Mouse (Mus musculus): ENCODE data around the gene Galnt6. TPM values are rescaled to one million over a fixed set of nuclear protein-coding genes. Genes with fewer than 3 reads are reported as not detected.

Gene Galnt6
- polyA plus RNA-seq, 1 experiment from 2014 or later, result 0.31 TPM

GRCm38 (mm10) chr15:100718572-100718971 lies 10.6 kb downstream of the Galnt6 start:
- Histone ChIP-seq H3K9me3 (replicated peaks) (no peaks in the 10 kb centered on the region), H3K4me1 (replicated peaks) (no peaks in the 10 kb centered on the region), H3K4me2 (no peak overlapping the region), H3K4me3 (no peak overlapping the region), H3K27me3 (0 out of 2 replicates have a peak, but pooled peaks cover 3% of the 10 kb centered on the region), H3K9ac (no peak overlapping the region), H3K36me3 (no peaks in the 10 kb centered on the region), H3K27ac (no peak overlapping the region)
- no peak for ATAC-seq (replicated peaks; ENCODE audit: insufficient number of reproducible peaks, insufficient read depth, low FRiP score, low read depth)
- 80% methylated on average over 11 of the region's 11 CpGs for WGBS

GRCm38 (mm10) chr15:100717933-100718332 lies 11.2 kb downstream of the Galnt6 start:
- no peaks in the 10 kb centered on the region for H3K36me3 ChIP-seq
- H3K4me2 ChIP-seq, result no peak overlapping the region
- no peak overlapping the region for H3K9ac ChIP-seq
- ATAC-seq (replicated peaks; ENCODE audit: insufficient number of reproducible peaks, insufficient read depth, low FRiP score, low read depth), result no peak
- H3K4me1 ChIP-seq (replicated peaks), result no peaks in the 10 kb centered on the region
- no peaks in the 10 kb centered on the region for H3K9me3 ChIP-seq (replicated peaks)
- 0 out of 2 replicates have a peak, but pooled peaks cover 3% of the 10 kb centered on the region for H3K27me3 ChIP-seq
- 66% methylated on average over 6 of the region's 6 CpGs for WGBS
- H3K4me3 ChIP-seq, result no peak overlapping the region
- H3K27ac ChIP-seq, result no peak overlapping the region

DNA sequence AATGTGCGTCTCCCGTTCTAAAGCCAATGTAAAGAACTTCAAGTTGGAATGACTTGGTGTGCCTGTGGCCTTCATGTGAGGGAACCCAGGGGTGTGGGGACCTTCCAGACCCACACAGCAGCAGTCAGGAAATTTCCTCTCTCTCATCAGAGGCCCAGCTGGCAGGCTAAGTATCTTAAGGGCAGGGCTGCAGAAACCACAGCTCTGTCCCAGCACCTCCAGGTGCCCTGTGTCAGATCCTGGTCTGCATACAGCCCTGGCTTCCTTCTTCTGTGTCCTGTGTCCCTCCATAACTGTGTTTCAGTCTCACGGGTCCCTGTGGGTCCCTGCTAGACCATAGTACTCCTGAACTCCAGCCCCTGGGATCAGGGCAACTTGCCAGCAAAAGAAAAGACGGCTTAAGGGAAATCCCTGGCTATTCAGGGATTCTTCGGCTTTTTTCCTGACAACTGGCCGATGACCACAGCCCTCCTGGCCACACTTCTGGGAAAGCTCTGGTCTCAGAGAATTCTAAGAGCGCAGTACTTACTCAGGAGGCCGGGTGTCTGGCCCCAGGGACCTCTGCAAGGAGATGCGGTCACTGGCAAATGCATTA lies 13.7 kb downstream of the Galnt6 start:
- ATAC-seq (replicated peaks; ENCODE audit: insufficient number of reproducible peaks, insufficient read depth, low FRiP score, low read depth), result no peak
- no peaks in the 10 kb centered on the region for H3K9me3 ChIP-seq (replicated peaks)
- 53% methylated on average over 9 of the region's 9 CpGs for WGBS

GRCm38 (mm10) chr15:100714470-100714869 lies 14.7 kb downstream of the Galnt6 start:
- no peaks in the 10 kb centered on the region for H3K9me3 ChIP-seq (replicated peaks)
- no peak overlapping the region for H3K4me2 ChIP-seq
- H3K4me3 ChIP-seq, result no peak overlapping the region
- 78% methylated on average over 8 of the region's 8 CpGs for WGBS
- no peaks in the 10 kb centered on the region for H3K36me3 ChIP-seq
- ATAC-seq (replicated peaks; ENCODE audit: insufficient number of reproducible peaks, insufficient read depth, low FRiP score, low read depth), result no peak
- H3K9ac ChIP-seq, result no peak overlapping the region
- no peaks in the 10 kb centered on the region for H3K27me3 ChIP-seq
- H3K4me1 ChIP-seq (replicated peaks), result no peaks in the 10 kb centered on the region
- H3K27ac ChIP-seq, result no peak overlapping the region

More for the DNA sequence above, 13.7 kb downstream of the Galnt6 start:
- H3K27ac ChIP-seq, result no peak overlapping the region
- H3K9ac ChIP-seq, result no peak overlapping the region
- no peaks in the 10 kb centered on the region for H3K27me3 ChIP-seq
- no peak overlapping the region for H3K4me3 ChIP-seq
- H3K4me2 ChIP-seq, result no peak overlapping the region
- no peaks in the 10 kb centered on the region for H3K36me3 ChIP-seq
- no peaks in the 10 kb centered on the region for H3K4me1 ChIP-seq (replicated peaks)

DNA sequence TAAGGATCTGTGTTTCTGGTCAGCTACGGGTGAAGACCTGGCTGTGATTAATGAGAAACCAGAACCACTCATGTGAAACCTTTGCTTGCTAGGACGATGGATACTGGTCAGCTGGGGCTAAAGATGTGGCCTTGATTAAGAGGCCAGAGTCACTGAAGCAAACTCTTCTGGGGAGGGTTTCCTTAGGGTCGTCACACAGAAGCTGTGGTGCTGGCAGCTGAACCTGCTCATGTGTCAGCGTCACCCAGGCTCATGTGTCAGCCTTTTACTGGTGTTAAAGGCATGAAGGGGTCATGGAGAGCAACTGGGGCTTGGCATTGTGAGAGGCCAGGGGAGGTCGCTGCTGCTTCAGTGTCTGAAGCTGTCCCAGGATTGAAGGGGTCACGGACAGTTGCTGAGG lies 18.3 kb downstream of the Galnt6 start:
- Histone ChIP-seq H3K4me3 (no peak overlapping the region), H3K36me3 (no peaks in the 10 kb centered on the region), H3K4me1 (replicated peaks) (no peaks in the 10 kb centered on the region), H3K9me3 (replicated peaks) (no peaks in the 10 kb centered on the region), H3K9ac (no peak overlapping the region), H3K27me3 (no peaks in the 10 kb centered on the region), H3K27ac (no peak overlapping the region), H3K4me2 (no peak overlapping the region)
- WGBS, result 74% methylated on average over 6 of the region's 6 CpGs
- no peak for ATAC-seq (replicated peaks; ENCODE audit: insufficient number of reproducible peaks, insufficient read depth, low FRiP score, low read depth)

DNA sequence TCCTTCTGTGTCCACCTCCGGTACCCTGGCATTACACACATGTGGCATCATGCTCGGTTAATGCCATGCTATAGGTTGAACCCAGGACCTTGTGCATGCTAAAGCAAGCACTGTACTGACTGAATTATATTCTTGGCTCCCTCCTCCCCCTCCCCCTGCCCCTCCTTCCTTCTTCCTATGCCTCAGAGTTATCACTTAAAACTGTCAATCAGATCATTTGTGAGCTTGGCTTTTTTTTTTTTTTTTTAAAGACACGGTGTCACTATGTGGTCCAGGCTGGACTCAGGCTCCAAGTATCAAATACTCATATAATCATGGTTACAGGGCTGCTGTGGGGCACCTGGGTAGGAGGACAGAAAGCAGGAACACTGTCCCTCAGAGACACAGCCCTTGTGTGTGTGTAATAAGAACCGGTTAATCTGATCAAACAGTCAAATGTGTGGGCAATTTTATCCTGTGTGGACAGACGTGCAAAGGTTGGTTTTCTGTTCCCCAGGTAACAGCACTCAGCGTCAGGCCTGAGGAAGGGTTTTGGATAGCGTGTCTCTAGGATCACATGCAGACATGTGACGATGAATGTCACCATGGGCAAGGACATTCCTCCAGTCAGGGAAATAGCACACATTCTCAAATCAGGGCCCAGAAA lies 20.6 kb downstream of the Galnt6 start:
- H3K4me2 ChIP-seq, result no peak overlapping the region
- H3K4me3 ChIP-seq, result no peak overlapping the region
- no peak overlapping the region for H3K27ac ChIP-seq
- 62% methylated on average over 8 of the region's 8 CpGs for WGBS
- H3K9me3 ChIP-seq (replicated peaks), result no peaks in the 10 kb centered on the region
- H3K36me3 ChIP-seq, result no peaks in the 10 kb centered on the region
- no peak for ATAC-seq (replicated peaks; ENCODE audit: insufficient number of reproducible peaks, insufficient read depth, low FRiP score, low read depth)
- peaks cover 8% of the 10 kb centered on the region for H3K4me1 ChIP-seq (replicated peaks)
- no peak overlapping the region for H3K9ac ChIP-seq
- peaks cover 16% of the 10 kb centered on the region for H3K27me3 ChIP-seq

- no peak overlapping the region for H3K4me2 ChIP-seq
- WGBS, result 49% methylated on average over 8 of the region's 8 CpGs
- no peak overlapping the region for H3K9ac ChIP-seq
- no peak overlapping the region for H3K27ac ChIP-seq
- ATAC-seq (replicated peaks; ENCODE audit: insufficient number of reproducible peaks, insufficient read depth, low FRiP score, low read depth), result 0 out of 2 replicates have a peak, but pooled peaks have one; percentile 17
- peaks cover 8% of the 10 kb centered on the region for H3K4me1 ChIP-seq (replicated peaks)
- H3K4me3 ChIP-seq, result no peak overlapping the region
- no peaks in the 10 kb centered on the region for H3K36me3 ChIP-seq
- H3K27me3 ChIP-seq, result peaks cover 29% of the 10 kb centered on the region
- H3K9me3 ChIP-seq (replicated peaks), result no peaks in the 10 kb centered on the region
Measured at GRCm38 (mm10) chr15:100706226-100706625, 22.9 kb downstream of the Galnt6 start.

DNA sequence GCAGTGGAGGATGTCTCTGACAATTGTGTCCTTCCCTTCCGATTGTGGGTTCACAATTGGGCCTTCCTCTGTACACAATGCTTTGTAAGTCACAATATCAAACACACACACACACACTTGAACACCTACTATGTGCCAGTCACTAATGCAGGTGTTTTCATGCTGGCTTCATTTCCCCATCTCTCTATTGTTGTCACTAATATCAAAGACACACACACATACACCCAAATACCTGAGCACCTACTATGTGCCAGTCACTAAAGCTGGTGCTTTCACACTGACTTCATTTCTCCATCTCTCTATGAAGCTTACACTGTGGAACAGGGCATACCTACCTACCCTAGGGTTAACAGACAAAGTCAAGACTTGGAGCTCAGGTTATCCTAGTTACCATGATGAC lies 23.8 kb downstream of the Galnt6 start:
- Histone ChIP-seq H3K4me1 (replicated peaks) (peaks cover 8% of the 10 kb centered on the region), H3K27ac (no peak overlapping the region), H3K9me3 (replicated peaks) (no peaks in the 10 kb centered on the region), H3K36me3 (no peaks in the 10 kb centered on the region), H3K9ac (no peak overlapping the region), H3K27me3 (peaks cover 30% of the 10 kb centered on the region), H3K4me2 (no peak overlapping the region), H3K4me3 (no peak overlapping the region)
- 88% methylated on average over 1 of the region's 1 CpGs for WGBS
- ATAC-seq (replicated peaks; ENCODE audit: insufficient number of reproducible peaks, insufficient read depth, low FRiP score, low read depth), result no peak

DNA sequence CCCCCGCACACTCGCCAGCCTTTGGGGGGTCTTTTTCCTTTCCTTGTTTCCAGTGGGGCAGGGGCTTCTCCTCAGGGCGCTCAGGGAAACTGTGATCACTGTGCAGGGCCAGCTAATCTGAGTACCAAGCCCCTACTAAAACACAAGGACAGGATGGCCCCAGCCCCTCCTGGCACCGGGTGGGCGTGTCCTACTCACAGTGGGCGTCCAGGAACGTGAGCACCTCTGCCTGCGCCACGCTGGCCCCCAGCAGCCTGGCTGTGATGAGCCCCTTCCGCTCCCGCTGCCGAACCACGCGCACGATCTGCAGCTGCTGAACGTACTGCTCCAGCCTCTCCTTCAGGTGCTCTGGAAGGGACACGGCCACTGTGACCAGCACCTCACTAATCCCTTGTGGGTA lies 25.3 kb downstream of the Galnt6 start:
- 6% methylated on average over 17 of the region's 17 CpGs for WGBS
- Histone ChIP-seq H3K4me2 (peak overlapping the region; percentile 36), H3K27me3 (peaks cover 30% of the 10 kb centered on the region), H3K9ac (no peak overlapping the region), H3K4me3 (peak overlapping the region; percentile 13; the same call in 1 of the 2 replicates), H3K9me3 (replicated peaks) (no peaks in the 10 kb centered on the region), H3K36me3 (no peaks in the 10 kb centered on the region), H3K4me1 (replicated peaks) (peaks cover 8% of the 10 kb centered on the region), H3K27ac (no peak overlapping the region)
- no peak for ATAC-seq (replicated peaks; ENCODE audit: insufficient number of reproducible peaks, insufficient read depth, low FRiP score, low read depth)

- H3K9ac ChIP-seq, result no peak overlapping the region
- peaks cover 8% of the 10 kb centered on the region for H3K4me1 ChIP-seq (replicated peaks)
- H3K4me2 ChIP-seq, result no peak overlapping the region
- WGBS, result 77% methylated on average over 6 of the region's 6 CpGs
- H3K4me3 ChIP-seq, result no peak overlapping the region
- ATAC-seq (replicated peaks; ENCODE audit: insufficient number of reproducible peaks, insufficient read depth, low FRiP score, low read depth), result no peak
- H3K27me3 ChIP-seq, result peaks cover 30% of the 10 kb centered on the region
- no peak overlapping the region for H3K27ac ChIP-seq
- no peaks in the 10 kb centered on the region for H3K9me3 ChIP-seq (replicated peaks)
- no peaks in the 10 kb centered on the region for H3K36me3 ChIP-seq
Measured at GRCm38 (mm10) chr15:100701856-100702255, 27.3 kb downstream of the Galnt6 start.

DNA sequence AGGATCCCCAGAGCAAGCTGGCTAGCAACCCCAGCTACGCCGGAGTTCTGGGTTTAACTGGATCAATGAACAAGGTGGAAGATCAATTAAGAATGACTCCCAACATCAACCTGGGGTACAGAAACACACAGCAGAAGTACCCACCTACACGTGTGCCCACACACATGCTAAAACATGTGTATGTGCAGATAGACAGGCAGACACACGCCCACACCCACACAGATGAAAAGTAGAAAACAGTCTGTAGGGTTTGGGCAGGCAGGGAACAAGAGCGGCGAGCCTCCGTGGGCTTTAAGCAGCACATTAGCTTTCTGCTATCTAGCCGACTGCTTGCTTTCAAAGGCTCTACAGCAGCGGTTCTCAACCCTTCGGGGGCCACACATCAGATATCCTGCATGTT lies 28.1 kb downstream of the Galnt6 start:
- Histone ChIP-seq H3K9me3 (replicated peaks) (no peaks in the 10 kb centered on the region), H3K4me2 (no peak overlapping the region), H3K4me3 (no peak overlapping the region), H3K27me3 (peaks cover 30% of the 10 kb centered on the region), H3K36me3 (no peaks in the 10 kb centered on the region), H3K27ac (no peak overlapping the region), H3K4me1 (replicated peaks) (peaks cover 8% of the 10 kb centered on the region), H3K9ac (no peak overlapping the region)
- no peak for ATAC-seq (replicated peaks; ENCODE audit: insufficient number of reproducible peaks, insufficient read depth, low FRiP score, low read depth)
- WGBS, result 55% methylated on average over 10 of the region's 10 CpGs

- 61% methylated on average over 5 of the region's 5 CpGs for WGBS
- Histone ChIP-seq H3K9me3 (replicated peaks) (no peaks in the 10 kb centered on the region), H3K27ac (no peak overlapping the region)
Measured at GRCm38 (mm10) chr15:100700424-100700823, 28.8 kb downstream of the Galnt6 start.

More at GRCm38 (mm10) chr15:100700424-100700823, 28.8 kb downstream of the Galnt6 start:
- Histone ChIP-seq H3K9ac (no peak overlapping the region), H3K4me1 (replicated peaks) (peaks cover 8% of the 10 kb centered on the region), H3K4me2 (no peak overlapping the region), H3K36me3 (no peaks in the 10 kb centered on the region), H3K27me3 (peaks cover 27% of the 10 kb centered on the region), H3K4me3 (no peak overlapping the region)
- ATAC-seq (replicated peaks; ENCODE audit: insufficient number of reproducible peaks, insufficient read depth, low FRiP score, low read depth), result no peak
